Mouse (Mus musculus) kidney, postnatal 4 days (tissue): ENCODE results near the gene Pan2.
"Not testable (repeated sequence)": the region's sequence is repeated elsewhere in the genome, so short reads cannot be mapped to it uniquely, and the experiment has no call there.

Experiments
- DNase-seq, 2 experiments: peaks; one replicate each; pipeline ENCODE4 v3.0.0; 2021; ENCODE audit warnings: mixed read lengths in 2 of 2

Gene Pan2

DNA sequence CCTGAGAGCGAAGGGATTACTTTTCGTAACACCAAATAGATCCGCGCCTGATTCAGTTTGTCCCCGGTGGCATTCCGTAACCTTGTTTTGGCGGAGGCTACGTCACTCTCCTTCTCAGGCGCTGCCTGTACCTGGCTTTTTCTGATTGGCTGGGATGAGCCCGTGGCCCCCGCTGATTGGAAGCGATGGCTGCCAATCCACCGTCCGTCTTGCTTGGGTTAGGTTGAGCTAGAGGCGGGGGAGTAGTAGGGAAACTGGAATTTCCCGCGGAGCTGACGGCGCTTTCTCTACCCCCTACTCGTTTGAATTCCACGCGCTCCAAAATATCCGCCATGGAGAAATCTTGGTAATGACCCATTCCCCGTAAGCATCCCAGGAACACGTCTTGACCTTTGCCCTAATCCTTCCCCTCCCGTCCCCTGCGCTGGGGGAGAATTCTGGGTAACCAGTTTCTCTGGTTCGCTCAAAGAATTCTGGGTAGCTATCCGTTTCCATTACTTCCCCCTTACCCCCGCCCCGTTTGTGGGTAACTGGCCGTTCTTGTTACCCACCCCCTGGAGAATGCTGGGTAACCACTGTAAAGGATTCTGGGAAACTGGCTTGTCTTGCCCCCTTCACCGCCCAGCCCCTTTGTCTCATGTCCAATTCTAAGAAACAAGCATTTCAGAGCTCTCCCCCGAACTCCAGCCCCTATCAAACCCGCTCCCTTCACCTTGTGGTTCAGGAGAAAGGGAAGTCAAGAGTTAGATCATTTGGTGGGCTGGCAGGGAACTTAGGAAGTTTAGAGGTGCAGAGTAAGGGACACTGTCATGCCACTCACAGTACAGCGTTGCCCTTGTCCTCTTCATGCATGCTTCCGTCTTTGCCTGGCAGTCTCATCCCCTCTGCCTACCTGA is at the start of gene Pan2:
Pan2 (plus strand) TSS at position 210 of the 896 bp plus-strand sequence.
- peak; percentile 99 for DNase-seq

DNA sequence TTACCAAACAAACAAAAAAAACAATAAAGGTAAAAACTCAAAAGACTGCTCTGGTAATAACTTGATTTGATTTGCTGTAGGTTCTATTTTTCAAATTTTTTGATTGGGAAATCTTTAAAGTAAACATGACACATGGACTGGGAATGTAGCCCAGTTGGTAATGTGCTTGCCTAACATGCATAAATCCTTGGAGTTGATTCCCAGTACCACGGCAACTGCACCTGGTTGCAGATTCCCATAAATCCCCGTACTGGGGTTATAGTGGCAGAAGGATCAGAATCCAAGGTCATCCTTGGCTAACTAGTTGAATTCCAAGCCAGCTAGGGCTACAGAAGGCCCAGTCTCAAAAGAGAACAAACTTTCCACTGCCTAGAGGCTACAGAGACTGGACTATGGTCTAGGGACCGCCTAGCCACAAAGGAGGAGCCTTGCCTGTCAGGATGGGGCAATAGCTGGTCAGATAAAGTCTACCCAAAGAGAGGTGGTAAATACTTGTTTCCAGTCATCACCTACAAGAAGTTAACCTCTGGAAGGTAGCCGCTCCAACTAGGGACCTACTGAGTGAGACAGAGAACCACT is 49.4 kb upstream of the Pan2 start, which contains the start of gene Apon:
Apon (plus strand) TSS at position 420 of the 579 bp plus-strand sequence.
- no peak for DNase-seq

DNA sequence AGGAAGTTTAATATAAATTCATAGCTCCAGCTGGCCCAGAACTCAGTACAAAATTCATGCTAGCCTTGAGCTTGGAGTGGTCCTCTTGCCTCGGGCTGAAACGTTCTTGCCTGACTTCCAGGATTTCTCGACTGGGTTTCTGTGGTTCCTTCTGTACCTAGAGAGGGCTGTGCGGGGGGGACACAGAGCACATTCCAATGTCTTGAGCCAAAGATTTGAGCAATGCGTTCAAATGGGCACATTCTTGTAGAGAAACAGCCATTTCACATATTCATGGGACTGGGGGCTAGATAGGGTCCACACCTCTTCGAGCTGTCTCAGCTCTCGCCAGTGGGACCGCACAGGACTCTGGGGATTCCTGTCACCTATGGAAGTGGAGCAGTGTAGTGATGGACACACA is 47.2 kb upstream of the Pan2 start:
- no peak for DNase-seq

DNA sequence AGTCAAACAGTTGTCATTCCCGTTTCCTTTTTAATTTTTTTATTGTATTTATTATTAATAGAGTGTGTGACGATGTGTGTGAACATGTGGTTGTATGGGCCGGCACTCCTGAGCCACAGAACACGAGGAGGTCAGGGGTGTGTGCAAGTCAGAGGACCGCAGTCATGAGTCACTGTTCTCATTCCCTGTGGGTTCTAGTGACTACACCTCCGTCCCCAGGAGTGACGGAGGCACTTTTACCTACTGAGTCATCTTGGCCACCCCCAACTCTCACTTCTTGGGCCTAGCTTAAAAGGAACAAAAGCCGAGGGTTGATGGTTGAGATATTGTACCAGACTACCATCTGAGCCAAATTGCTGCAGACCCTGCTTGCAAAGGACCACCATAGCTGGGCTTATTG is 46.8 kb upstream of the Pan2 start:
- no peak for DNase-seq

DNA sequence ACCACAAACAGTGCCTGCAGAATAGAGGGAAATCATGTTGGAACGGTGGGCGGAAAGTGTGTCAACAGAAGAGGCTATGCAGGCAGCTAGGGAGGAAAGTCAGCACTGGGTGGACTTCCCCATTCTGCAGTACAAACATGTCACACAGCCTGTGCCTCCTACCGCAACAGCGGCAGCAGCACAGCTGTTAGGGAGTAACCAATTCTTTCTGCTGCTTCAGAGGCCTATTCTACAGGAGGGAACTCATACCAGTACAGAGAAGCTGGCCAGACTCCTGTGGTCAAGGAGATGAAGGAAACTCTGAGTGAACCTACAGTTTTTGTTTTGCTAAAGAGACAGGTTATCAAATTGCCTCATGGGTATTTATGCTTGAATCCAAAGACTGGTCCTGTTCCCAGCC is 44.2 kb upstream of the Pan2 start:
- no peak for DNase-seq

DNA sequence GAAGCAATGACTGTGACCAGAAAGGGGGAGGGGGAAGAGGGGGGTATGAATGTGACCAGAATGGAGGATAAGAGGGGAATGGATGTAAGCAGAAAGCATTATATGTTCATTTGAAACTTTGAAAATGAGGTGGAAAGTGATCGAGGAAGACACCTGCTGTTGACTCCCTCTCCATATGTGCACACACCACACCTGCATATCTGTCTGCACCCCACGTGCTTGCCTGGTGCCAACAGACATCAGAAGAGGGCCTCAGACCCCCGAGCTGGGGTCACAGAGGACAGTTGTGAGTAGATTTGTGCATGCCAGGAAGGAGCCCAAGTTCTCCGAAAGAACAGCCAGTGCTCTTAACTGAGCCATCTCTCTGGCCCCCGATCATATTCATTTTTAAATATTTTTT is 43.2 kb upstream of the Pan2 start:
- DNase-seq, result no peak

DNA sequence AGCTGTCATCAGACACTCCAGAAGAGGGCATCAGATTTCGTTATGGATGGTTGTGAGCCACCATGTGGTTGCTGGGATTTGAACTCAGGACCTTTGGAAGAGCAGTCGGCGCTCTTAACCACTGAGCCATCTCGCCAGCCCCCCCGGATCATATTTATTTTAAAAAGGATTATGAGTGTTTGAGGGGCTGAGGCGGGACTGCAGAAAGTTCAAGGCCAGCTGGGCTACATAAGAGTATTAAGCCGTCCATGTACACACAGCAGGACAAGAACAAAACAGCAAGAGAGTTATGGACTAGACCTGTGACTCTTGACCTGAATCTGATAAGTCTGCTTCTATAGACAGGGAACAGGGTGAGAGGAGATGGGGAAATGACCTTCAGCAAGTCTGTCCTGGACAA is 42.8 kb upstream of the Pan2 start:
- DNase-seq, result not testable (repeated sequence)

DNA sequence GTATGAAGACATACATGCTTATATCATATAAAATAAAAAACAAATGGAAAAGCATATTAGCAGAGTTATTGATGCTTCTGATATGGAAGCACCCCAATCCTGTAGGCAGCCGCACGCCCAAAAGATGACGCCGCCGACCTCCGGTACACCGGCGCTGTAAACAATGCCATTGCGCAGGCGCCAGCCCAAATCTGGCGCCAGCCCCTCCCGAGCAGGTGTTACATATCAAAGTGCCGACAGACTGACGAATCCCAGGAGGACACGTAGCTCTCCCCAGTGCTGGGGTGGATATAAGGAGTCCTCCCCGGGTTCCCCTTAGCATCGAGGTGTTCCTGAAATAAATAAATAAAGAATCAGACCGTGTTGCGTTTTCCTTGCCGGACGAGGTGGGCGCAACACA is 40.8 kb upstream of the Pan2 start:
- DNase-seq, result no peak

DNA sequence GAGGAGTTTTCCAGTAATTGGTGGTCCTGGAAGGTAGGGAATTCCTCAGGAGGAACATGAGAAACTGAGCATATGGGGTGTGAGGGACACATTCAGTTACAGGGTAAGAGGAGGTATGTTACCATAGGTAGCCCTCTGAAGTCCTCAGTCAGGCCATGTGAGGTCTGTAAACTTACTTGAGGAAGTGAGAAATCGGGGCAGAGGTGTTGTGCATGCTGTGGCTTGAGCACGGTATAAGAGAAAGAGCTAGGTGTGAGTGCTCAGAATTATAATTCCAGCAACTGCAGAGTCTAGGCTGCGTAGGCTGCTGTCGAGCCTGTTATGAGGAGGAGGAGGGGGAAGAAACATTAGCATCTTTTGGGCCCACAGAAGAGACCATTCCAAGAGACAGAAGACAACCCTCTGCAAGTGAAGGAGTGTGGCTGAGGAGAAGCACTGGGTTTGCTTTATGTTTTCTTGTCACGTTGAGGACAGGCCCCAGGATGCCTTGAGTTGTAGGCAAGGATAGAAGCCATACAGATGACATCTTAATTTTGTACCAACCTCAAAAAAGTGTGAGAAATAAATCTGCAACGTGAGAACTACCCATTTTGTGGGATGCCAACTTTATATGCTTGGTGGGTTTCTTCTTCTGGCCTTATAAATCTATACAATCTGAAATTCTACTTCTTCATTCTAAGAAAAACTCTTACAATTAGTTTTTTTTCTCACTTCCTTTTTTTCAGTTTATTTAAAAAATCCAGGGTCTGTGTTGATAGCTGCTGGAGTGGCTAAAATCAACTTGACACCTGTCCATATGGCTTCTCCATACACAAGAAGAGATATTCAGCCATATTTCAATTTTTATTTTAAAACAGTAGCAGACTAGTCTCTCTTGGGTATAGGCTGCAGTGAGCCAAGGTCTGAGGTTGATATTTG is 39.5 kb upstream of the Pan2 start:
- no peak for DNase-seq

DNA sequence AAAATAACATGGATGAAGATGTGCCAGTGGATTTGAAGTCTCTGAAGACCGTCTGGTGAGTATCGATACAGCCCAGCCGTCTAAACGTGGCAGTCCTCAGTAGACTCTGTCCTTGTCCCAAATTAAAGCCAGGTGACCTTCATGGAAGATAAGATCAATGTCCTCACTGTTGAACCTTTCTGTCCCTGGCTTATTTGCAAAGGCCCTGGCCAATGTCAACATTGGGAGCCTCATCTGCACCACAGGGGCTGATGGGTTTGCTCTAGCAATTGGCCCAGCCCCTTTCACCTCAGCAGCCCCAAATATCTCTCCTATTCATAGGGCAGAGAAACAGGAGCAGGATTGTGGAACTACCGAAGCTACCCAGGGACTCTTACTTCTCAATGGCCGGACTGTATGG is 34.8 kb upstream of the Pan2 start, which contains the start of gene Apof:
Apof (plus strand) TSS at position 301 of the 400 bp plus-strand sequence.
- DNase-seq, result no peak

DNA sequence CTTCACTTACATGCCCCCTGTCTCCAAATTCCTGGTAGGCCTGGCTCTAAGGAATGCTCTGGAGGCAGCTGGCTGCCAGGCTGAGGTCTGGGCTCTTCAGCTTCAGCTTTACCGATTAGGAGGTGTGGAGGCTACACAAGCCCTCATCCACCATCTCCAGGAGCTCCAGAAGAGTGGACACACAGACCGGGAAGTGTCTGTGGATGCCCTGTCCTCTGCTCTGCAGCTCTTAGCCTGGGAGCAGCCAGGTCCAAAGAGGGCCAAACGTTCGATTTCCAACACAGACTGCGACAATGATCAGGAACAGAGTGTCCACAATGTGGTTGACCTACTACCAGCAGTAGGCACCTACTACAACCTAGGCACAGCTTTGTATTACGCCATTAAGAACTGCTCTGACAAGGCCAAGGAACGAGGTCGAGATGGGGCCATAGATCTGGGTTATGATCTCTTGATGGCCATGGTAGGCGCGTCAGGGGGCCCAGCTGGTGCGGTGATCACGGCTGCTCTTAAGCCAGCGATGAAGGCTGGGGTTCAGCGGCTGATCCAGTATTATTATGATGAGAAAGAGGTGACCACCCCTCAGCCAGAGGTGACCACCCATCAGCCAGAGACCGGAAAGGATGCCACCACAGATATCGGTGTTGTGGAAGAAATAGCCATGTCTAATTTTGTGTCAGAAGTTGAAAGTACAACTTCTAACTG is 33.8 kb upstream of the Pan2 start:
- DNase-seq, result no peak

DNA sequence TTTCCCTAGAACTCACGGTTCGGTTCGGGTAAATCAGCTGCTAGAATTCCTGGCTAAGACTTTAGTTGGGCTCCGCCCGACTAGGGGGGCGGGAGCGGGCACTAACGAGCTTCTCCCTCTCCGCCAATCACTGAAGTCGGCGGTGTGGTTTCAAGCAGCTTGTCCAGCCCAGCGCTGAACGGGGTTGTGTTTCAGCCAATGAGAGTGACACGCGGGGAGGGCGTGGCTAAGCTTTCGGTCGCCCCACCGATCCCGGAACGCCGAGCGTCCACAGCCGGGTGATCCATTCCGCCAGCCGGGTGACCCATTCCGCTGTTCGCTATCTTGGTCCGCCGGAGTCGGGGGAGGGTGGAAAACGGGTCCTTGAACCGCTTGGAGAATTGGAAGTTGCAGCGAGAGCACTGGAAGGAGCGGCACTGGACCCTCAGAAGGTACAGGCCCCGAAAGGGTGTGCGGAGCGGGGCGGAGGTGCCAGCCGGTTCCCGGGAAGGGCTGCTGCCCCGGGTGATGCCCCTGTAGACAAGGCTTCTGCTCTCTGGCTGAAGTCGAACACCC is 32.8 kb upstream of the Pan2 start, which contains the start of gene Stat2:
Stat2 (plus strand) TSS at position 273 of the 555 bp plus-strand sequence.
- peak; percentile 97 to 99 for DNase-seq

DNA sequence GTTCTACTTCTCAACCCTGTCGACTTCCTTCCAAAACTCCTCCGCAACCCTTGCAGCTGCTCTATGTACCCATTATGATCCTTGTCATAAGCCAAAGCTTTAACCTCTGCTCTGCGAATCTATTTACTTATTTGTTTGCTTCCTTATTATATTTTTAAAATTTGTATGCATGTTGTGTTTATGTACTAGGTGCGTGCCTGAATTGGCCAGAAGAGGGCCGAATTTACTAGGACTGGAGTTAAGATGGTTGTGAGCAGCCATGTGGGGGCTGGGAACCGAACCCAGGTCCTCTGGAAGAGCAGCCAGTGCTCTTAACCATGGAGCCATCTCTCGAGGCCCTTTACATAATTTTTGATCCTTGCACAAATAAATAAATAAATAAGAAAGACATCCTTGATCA is 32.3 kb upstream of the Pan2 start:
- DNase-seq, result no peak

DNA sequence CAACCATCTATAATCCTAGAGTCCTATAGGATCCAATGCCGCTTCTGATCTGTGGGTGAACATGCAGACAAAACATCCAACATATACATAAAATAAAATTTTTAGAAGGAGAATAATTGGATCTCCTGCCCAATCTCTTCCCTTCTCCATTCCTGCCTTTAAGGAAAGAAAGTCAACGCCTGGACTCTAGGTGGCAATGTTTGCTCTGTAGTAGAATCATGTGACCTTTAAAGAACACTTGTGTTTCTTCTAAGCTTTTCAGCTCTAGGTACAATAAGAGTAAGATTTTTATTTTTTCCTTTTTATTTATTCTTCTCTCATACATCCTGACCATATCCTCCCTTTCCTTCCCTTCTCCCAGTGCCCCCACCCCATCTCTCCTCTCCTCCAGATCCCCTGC is 31.3 kb upstream of the Pan2 start:
- no peak for DNase-seq

DNA sequence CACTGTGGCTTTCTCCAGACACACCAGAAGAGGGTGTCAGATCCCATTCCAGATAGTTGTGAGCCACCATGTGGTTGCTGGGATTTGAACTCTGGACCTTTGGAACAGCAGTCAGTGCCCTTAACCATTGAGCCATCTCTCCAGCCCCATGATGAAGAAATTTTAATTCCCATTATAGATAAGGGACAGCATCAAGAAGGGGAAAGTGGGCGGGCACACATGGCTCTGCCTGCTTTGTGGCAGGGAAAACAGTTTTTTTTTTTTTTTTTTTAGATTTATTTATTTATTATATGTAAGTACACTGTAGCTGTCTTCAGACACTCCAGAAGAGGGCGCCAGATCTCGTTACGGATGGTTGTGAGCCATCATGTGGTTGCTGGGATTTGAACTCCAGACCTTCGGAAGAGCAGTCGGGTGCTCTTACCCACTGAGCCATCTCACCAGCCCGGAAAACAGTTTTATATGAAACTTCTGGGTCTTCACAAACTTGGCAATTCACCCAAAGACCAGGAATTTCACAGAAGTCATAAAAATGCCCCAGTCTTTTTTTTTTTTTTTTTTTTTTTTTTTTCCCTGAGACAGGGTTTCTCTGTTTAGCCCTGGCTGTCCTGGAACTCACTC is 30.2 kb upstream of the Pan2 start:
- DNase-seq, result not testable (repeated sequence)

DNA sequence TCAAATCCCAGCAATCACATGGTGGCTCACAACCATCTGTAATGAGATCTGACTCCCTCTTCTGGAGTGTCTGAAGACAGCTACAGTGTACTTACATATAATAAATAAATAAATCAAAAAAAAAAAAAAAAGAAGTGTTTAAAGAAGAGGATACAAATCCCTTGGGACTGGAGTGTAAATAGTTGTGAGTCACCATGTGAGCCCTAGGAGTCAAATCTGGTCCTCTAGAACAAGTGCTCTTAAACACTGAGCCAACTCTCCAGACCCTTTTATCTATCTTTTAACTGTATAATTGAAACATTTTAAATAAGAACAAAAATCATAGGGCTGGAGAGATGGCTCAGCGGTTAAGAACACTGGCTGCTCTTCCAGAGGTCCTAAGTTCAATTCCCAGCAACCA is 27.8 kb upstream of the Pan2 start:
- not testable (repeated sequence) for DNase-seq

DNA sequence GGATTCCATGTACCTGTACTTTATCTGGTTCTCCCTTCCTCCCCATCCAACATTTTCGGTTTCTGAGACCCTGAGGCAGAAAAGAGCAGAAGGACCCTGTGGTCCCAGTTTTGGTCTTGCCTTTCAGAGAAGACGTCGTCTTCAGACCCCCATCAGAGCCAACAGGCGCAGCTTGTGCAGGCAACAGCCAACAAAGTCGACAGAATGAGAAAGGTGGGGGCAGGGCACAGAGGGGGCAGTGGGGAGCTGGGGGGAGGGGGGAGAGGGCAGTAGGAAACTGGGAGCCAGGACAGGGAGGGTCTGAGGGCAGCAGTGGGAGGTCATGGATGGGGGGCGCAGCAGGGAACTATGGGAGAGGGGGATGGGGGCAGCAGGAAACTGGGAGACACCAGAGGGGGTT is 25.0 kb upstream of the Pan2 start:
- DNase-seq, result no peak

DNA sequence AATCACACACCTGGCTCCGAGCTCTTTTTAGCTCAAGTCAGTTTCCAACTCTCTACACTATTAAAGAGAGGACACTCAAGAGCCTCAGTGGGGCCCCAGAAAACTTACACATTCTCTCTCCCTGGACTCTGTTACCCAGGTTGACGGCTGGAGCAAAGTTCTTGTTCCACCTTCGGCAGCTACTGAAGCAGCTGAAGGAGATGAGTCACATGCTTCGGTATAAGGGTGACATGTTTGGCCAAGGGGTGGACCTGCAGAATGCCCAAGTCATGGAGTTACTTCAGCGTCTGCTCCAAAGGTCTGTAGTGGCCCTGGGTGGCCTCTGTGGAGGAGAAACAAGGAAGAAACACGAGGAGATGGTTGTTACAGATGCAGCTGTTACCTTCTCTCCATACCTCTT is 22.2 kb upstream of the Pan2 start:
- peak in 1 of 2 experiments; percentile 20 for DNase-seq

DNA sequence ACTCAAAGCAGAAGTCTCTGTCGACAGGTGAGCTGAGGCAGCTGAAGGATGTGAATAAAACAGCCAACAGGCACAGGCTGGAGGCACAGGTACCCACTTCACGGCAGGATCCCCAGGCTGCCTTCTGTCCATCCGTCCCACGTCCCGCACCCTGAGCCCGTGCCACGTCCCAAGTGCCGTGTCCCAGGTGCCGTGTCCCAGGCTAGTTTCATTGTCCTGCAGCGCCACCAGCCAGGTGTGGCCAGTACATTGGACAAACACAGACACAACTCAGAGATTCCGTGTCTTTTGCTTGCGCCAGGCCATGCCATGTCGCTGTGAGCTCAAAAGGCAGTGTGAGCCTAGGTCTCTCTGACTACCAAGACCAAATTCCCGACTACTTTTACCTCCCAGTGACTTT is 21.5 kb upstream of the Pan2 start:
- DNase-seq, result no peak

DNA sequence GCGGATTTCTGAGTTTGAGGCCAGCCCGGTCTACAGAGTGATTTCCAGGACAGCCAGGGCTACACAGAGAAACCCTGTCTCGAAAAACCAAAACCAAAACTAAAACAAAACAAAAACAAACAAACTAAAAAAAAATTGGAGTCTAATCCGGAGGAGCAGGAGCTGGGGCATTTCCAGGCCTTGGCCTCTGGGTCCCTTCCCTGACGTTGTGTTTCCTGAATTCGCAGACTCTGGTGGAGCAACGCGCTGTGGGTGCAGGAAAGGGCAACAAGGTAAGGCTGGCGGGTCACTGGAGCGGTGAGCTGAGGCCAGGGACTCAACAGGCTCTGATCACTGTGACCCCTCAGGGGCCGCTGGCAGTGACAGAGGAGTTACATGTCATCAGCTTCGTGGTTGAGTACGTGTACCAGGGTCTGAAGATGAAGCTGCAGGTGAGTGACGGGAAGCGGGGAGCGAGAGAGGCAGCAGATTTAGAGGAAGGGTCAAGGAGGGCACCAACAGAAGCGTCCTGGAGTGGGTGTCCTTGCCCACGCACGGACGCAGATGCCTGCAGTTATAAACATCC is 20.2 kb upstream of the Pan2 start:
- DNase-seq, result no peak
